ENCODE assay signal across 11 mouse cellular contexts in the genomic region with DNA sequence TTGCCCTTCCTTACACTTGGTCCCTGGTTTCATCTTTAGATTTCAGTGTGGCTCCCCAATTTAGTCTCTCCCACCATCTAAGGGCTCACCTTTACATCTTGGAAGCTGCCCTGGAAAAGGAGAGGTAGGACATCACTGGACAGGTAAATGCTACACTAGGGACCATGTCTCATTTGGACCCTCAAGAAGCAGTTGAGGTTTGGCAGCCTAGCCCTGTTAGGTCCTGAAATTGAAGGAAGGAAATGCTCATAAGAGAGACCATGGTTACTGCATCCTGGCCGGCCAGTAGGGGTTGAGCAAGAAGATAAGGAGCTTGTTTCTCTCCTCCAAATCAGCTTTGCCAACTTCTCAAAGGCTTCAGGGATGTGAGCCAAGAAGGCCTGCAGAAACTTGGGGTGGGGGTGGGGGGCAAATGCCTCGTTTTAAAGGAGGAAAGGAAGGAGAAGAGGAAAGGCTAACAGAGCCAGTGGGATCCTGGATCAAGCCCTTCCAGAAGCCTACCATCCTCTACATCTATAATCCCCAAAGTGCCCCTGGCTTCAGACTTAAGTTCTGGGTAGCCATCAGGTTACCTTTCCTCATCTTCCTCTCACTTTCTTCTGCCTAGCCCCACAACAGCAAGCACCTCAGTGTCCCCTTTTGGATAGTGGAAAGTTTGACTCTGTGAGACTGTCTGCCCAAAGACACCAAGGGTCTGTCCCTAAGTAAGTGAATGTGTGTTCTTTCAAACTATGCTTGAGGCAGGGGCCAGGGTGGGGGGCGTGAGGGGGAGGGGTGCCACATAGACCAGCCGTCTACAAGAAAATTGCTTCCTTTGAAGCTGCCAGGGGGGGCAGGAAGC. TPM values are rescaled to one million over a fixed set of nuclear protein-coding genes. Genes with fewer than 3 reads are reported as not detected.
DNase-seq lines count a peak whose midpoint lies in the region; ATAC-seq and TF ChIP-seq lines count a peak whose summit lies in the region.
"Had no signal": no experiment of that assay in that cellular context is flagged by ENCODE, and none has a peak within 500 bp of the region (broad histone marks: within the 10 kb centered on the region; RNA-seq: fewer than 3 reads in every experiment).

No protein-coding gene starts in this region.

- 53% methylated on average over 4 of the region's 4 CpGs for WGBS in forebrain, embryonic 10.5 days
- 41% methylated on average over 4 of the region's 4 CpGs for WGBS in forebrain, embryonic 11.5 days
- WGBS in kidney, postnatal 0 days = 36% methylated on average over 4 of the region's 4 CpGs
- 51% methylated on average over 3 of the region's 4 CpGs for WGBS in midbrain, embryonic 15.5 days

- no peak overlapping the region for H3K9ac ChIP-seq in forebrain, embryonic 11.5 days (ENCODE audit: low read length)
- H3K9ac ChIP-seq in kidney, postnatal 0 days (ENCODE audit: low read depth, low read length) = no peak overlapping the region
- H3K9ac ChIP-seq in midbrain, embryonic 15.5 days = no peak overlapping the region

- H3K9me3 ChIP-seq in forebrain, embryonic 10.5 days = no peaks in the 10 kb centered on the region
- no peaks in the 10 kb centered on the region for H3K9me3 ChIP-seq in forebrain, embryonic 11.5 days (ENCODE audit: control insufficient read depth, low read length)
- H3K9me3 ChIP-seq in kidney, postnatal 0 days (replicated peaks; ENCODE audit: low read length) = no peaks in the 10 kb centered on the region
- H3K9me3 ChIP-seq in midbrain, embryonic 15.5 days = no peaks in the 10 kb centered on the region

- H3K4me1 ChIP-seq in forebrain, embryonic 10.5 days = peaks cover 6% of the 10 kb centered on the region; the same call in 1 of the 2 replicates
- H3K4me1 ChIP-seq in forebrain, embryonic 11.5 days (replicated peaks; ENCODE audit: control insufficient read depth, insufficient read depth, low read length) = no peaks in the 10 kb centered on the region
- 0 out of 2 replicates have a peak, but pooled peaks cover 2% of the 10 kb centered on the region for H3K4me1 ChIP-seq in kidney, postnatal 0 days (replicated peaks; ENCODE audit: insufficient read depth, low read length)
- H3K4me1 ChIP-seq in embryonic fibroblast, embryonic 13.5 days (ENCODE audit: control insufficient read depth, insufficient read depth, low read length) = peaks cover 13% of the 10 kb centered on the region
- H3K4me1 ChIP-seq in midbrain, embryonic 15.5 days = no peaks in the 10 kb centered on the region

- peak overlapping the region; percentile 24 for H3K4me3 ChIP-seq in forebrain, embryonic 10.5 days
- no peak overlapping the region for H3K4me3 ChIP-seq in forebrain, embryonic 11.5 days (ENCODE audit: low read depth, low read length)
- H3K4me3 ChIP-seq in kidney, postnatal 0 days (replicated peaks; ENCODE audit: low read depth, low read length) = peak overlapping the region; percentile 31; the same call in 1 of the 2 replicates
- no peak overlapping the region for H3K4me3 ChIP-seq in embryonic fibroblast, embryonic 13.5 days (ENCODE audit: insufficient read depth, low read length)
- no peak overlapping the region for H3K4me3 ChIP-seq in midbrain, embryonic 15.5 days

- TF ChIP-seq CTCF in kidney, postnatal 0 days (IDR thresholded peaks at IDR 0.05; ENCODE audit: low read depth) = no peak
- TF ChIP-seq CTCF in embryonic fibroblast, embryonic 13.5 days (IDR thresholded peaks at IDR 0.05; ENCODE audit: borderline replicate concordance, insufficient read depth, low read length) = no peak

- H3K27ac ChIP-seq in forebrain, embryonic 10.5 days = 0 out of 2 replicates have a peak overlapping the region, but pooled peaks have one; percentile 60
- no peak overlapping the region for H3K27ac ChIP-seq in forebrain, embryonic 11.5 days (ENCODE audit: low read depth, low read length)
- H3K27ac ChIP-seq in kidney, postnatal 0 days = 0 out of 2 replicates have a peak overlapping the region, but pooled peaks have one; percentile 25
- peak overlapping the region; percentile 89 for H3K27ac ChIP-seq in embryonic fibroblast, embryonic 13.5 days (ENCODE audit: insufficient read depth, low read length)
- no peak overlapping the region for H3K27ac ChIP-seq in midbrain, embryonic 15.5 days

- TF ChIP-seq POLR2A in embryonic fibroblast, embryonic 13.5 days (IDR thresholded peaks at IDR 0.05; ENCODE audit: low read depth, low read length) = no peak

- no peak overlapping the region for H3K4me2 ChIP-seq in forebrain, embryonic 11.5 days (ENCODE audit: low read depth, low read length, severe bottlenecking)
- peak overlapping the region; percentile 50 for H3K4me2 ChIP-seq in kidney, postnatal 0 days (ENCODE audit: low read length)
- 0 out of 2 replicates have a peak overlapping the region, but pooled peaks have one; percentile 13 for H3K4me2 ChIP-seq in midbrain, embryonic 15.5 days

- H3K27me3 ChIP-seq in forebrain, embryonic 10.5 days (ENCODE audit: poor library complexity, severe bottlenecking) = peaks cover 96% of the 10 kb centered on the region
- no peaks in the 10 kb centered on the region; the same call in 1 of the 2 replicates for H3K27me3 ChIP-seq in forebrain, embryonic 11.5 days (ENCODE audit: control insufficient read depth, insufficient read depth, low read length)
- H3K27me3 ChIP-seq in kidney, postnatal 0 days (ENCODE audit: insufficient read depth, low read length) = no peaks in the 10 kb centered on the region
- no peaks in the 10 kb centered on the region for H3K27me3 ChIP-seq in midbrain, embryonic 15.5 days (replicated peaks)

- no peak for DNase-seq in forebrain, embryonic 10.5 days (ENCODE audit: extremely low spot score, low spot score)
- no peak for DNase-seq in forebrain, embryonic 11.5 days (ENCODE audit: low spot score)
- DNase-seq in kidney, postnatal 0 days (ENCODE audit: low spot score) = no peak
- no peak for DNase-seq in kidney, postnatal 10 days
- DNase-seq in layer of hippocampus, postnatal 25 days (ENCODE audit: extremely low spot score in 1 of 2, low spot score in 1 of 2) = no peak
- DNase-seq in spleen, adult 12 weeks (ENCODE audit: low spot score) = no peak
- DNase-seq: cerebellum, postnatal 10 days; left cerebral cortex, postnatal 4 days had no signal

- no peaks in the 10 kb centered on the region for H3K36me3 ChIP-seq in forebrain, embryonic 10.5 days (replicated peaks)
- no peaks in the 10 kb centered on the region for H3K36me3 ChIP-seq in forebrain, embryonic 11.5 days (ENCODE audit: control insufficient read depth, insufficient read depth, low read length)
- H3K36me3 ChIP-seq in kidney, postnatal 0 days (ENCODE audit: insufficient read depth, low read length) = no peaks in the 10 kb centered on the region
- H3K36me3 ChIP-seq in midbrain, embryonic 15.5 days (replicated peaks) = no peaks in the 10 kb centered on the region

- no peak for ATAC-seq in forebrain, embryonic 11.5 days (replicated peaks; ENCODE audit: low FRiP score)
- no peak for ATAC-seq in kidney, postnatal 0 days (replicated peaks; ENCODE audit: low FRiP score, low read depth)
- ATAC-seq in midbrain, embryonic 15.5 days (replicated peaks) = no peak

RNA-seq across cellular contexts. Expression of a gene that starts 0.5 kb away (rescaled TPM):
- polyA plus RNA-seq in forebrain, embryonic 10.5 days (2016; fragmentation: Nextera tagmentation; extraction: Ambion mirVana) = 10.3 and 12.3 TPM in 2 replicates
- polyA plus RNA-seq in forebrain, embryonic 11.5 days (2014; fragmentation: Nextera tagmentation; extraction: Ambion mirVana) = 28.6 and 32.2 TPM in 2 replicates
- 90.4 and 93.4 TPM in 2 replicates for polyA plus RNA-seq in kidney, postnatal 0 days (2015; fragmentation: Nextera tagmentation; extraction: Ambion mirVana)
- 6,335 and 6,763 TPM in 2 replicates for polyA plus RNA-seq in embryonic fibroblast, embryonic 13.5 days (2011; ENCODE audit: insufficient read length, low read depth, missing spikeins)
- polyA plus RNA-seq in midbrain, embryonic 15.5 days (2015; fragmentation: Nextera tagmentation; extraction: Ambion mirVana) = 22.9 and 24.3 TPM in 2 replicates
- total RNA-seq in layer of hippocampus, postnatal 25 days (2021) = 10 to 100 TPM; 16.7 to 17.4 TPM

RNA-seq across cellular contexts. Expression of a gene that starts 20.0 kb away (rescaled TPM):
- 0.06 and 0.10 TPM in 2 replicates for polyA plus RNA-seq in forebrain, embryonic 10.5 days (2016; fragmentation: Nextera tagmentation; extraction: Ambion mirVana)
- 0.11 and 0.15 TPM in 2 replicates for polyA plus RNA-seq in forebrain, embryonic 11.5 days (2014; fragmentation: Nextera tagmentation; extraction: Ambion mirVana)
- 0.11 and 0.22 TPM in 2 replicates for polyA plus RNA-seq in kidney, postnatal 0 days (2015; fragmentation: Nextera tagmentation; extraction: Ambion mirVana)
- polyA plus RNA-seq in embryonic fibroblast, embryonic 13.5 days (2011; ENCODE audit: insufficient read length, low read depth, missing spikeins) = not detected in 2 replicates
- 5.9 and 7.0 TPM in 2 replicates for polyA plus RNA-seq in midbrain, embryonic 15.5 days (2015; fragmentation: Nextera tagmentation; extraction: Ambion mirVana)
- 100 to 1,000 TPM; 145 to 149 TPM for total RNA-seq in layer of hippocampus, postnatal 25 days (2021)

RNA-seq across cellular contexts. Expression of a gene that starts 24.0 kb away (rescaled TPM):
- polyA plus RNA-seq in forebrain, embryonic 10.5 days (2016; fragmentation: Nextera tagmentation; extraction: Ambion mirVana) = 87.8 and 88.7 TPM in 2 replicates
- polyA plus RNA-seq in forebrain, embryonic 11.5 days (2014; fragmentation: Nextera tagmentation; extraction: Ambion mirVana) = 74.8 and 78.2 TPM in 2 replicates
- polyA plus RNA-seq in kidney, postnatal 0 days (2015; fragmentation: Nextera tagmentation; extraction: Ambion mirVana) = 40.3 and 49.3 TPM in 2 replicates
- polyA plus RNA-seq in embryonic fibroblast, embryonic 13.5 days (2011; ENCODE audit: insufficient read length, low read depth, missing spikeins) = 25.2 and 33.5 TPM in 2 replicates
- 75.5 and 76.1 TPM in 2 replicates for polyA plus RNA-seq in midbrain, embryonic 15.5 days (2015; fragmentation: Nextera tagmentation; extraction: Ambion mirVana)
- total RNA-seq in layer of hippocampus, postnatal 25 days (2021) = 1 to 10 TPM; 6.9 to 7.5 TPM

RNA-seq across cellular contexts. Expression of a gene that starts 47.7 kb away (rescaled TPM):
- polyA plus RNA-seq in forebrain, embryonic 10.5 days (2016; fragmentation: Nextera tagmentation; extraction: Ambion mirVana) = not detected in 2 replicates
- not detected in 2 replicates for polyA plus RNA-seq in forebrain, embryonic 11.5 days (2014; fragmentation: Nextera tagmentation; extraction: Ambion mirVana)
- 0.12 and 0.18 TPM in 2 replicates for polyA plus RNA-seq in kidney, postnatal 0 days (2015; fragmentation: Nextera tagmentation; extraction: Ambion mirVana)
- polyA plus RNA-seq in embryonic fibroblast, embryonic 13.5 days (2011; ENCODE audit: insufficient read length, low read depth, missing spikeins) = not detected in 2 replicates
- not detected in 2 replicates for polyA plus RNA-seq in midbrain, embryonic 15.5 days (2015; fragmentation: Nextera tagmentation; extraction: Ambion mirVana)
- not detected for total RNA-seq in layer of hippocampus, postnatal 25 days (2021)
- total RNA-seq: adrenal gland, postnatal 36 days; left cerebral cortex, postnatal 4 days had no signal

Comparison
In these comparisons a context has a peak if more than half of its experiments do, and no peak if none do; other contexts are left out.
1. H3K27ac ChIP-seq: peak in forebrain, embryonic 10.5 days (single experiment), kidney, postnatal 0 days (single experiment) and embryonic fibroblast, embryonic 13.5 days (single experiment); none in forebrain, embryonic 11.5 days (single experiment) and midbrain, embryonic 15.5 days (single experiment).
2. H3K4me3 ChIP-seq: peak in forebrain, embryonic 10.5 days (single experiment) and kidney, postnatal 0 days (single experiment); none in forebrain, embryonic 11.5 days (single experiment), embryonic fibroblast, embryonic 13.5 days (single experiment) and midbrain, embryonic 15.5 days (single experiment).
3. RNA of a gene that starts 0.5 kb away (polyA plus RNA-seq): 6,335 to 6,763 TPM in embryonic fibroblast, embryonic 13.5 days; 90.4 to 93.4 TPM in kidney, postnatal 0 days, 28.6 to 32.2 TPM in forebrain, embryonic 11.5 days, 22.9 to 24.3 TPM in midbrain, embryonic 15.5 days and 10.3 to 12.3 TPM in forebrain, embryonic 10.5 days; every median in the first group is over 10 times any median in the second.